Mouse (Mus musculus) liver, adult 2 months (tissue): ENCODE measurements around the gene Nudcd3.

Experiments used
- CTCF ChIP-seq: fragments of 200-500 bp; IDR thresholded peaks from 2 replicates; pipeline ENCODE4 v1.5.1; 2011; ENCODE audit warnings: low read depth, low read length, control low read depth
- POLR2A ChIP-seq: fragments of 200-500 bp; IDR thresholded peaks from 2 replicates; pipeline ENCODE4 v1.6.1; 2011; ENCODE audit warnings: low read length, control low read depth; ENCODE audit not compliant: insufficient read depth; ENCODE audit errors: extremely low read depth

GRCm38 (mm10) chr11:6244707-6245106 lies 44.5 kb upstream of the Nudcd3 start:
- TF ChIP-seq POLR2A = no peak
- TF ChIP-seq CTCF = no peak
